Mouse (Mus musculus) kidney, postnatal 0 days (tissue): ENCODE measurements around the gene Themis2. TPM values are rescaled to one million over a fixed set of nuclear protein-coding genes. Genes with fewer than 3 reads are reported as not detected.

ENCODE experiments used
- ATAC-seq: fragments of 200-750 bp; cut with Nextera tagmentation; replicated peaks from 2 replicates; pipeline ENCODE4 v1.8.0; 2017; ENCODE audit warnings: low read depth, moderate number of reproducible peaks, moderate TSS enrichment, moderate library complexity; ENCODE audit not compliant: low FRiP score
- DNase-seq: peaks from one replicate; pipeline ENCODE4 v3.0.0-alpha.2; 2016; ENCODE audit warnings: low spot score
- H3K27ac ChIP-seq: fragments of 300-500 bp; sonication (generic); 2 replicates; pipeline ENCODE4 v1.5.1; 2014; ENCODE audit warnings: mild to moderate bottlenecking
- H3K27me3 ChIP-seq: fragments of 300-500 bp; sonication (generic); 2 replicates; pipeline ENCODE4 v1.6.1; 2014; ENCODE audit warnings: low read length, mixed read lengths; ENCODE audit not compliant: insufficient read depth
- H3K36me3 ChIP-seq: fragments of 300-500 bp; sonication (generic); 2 replicates; pipeline ENCODE4 v1.6.1; 2014; ENCODE audit warnings: low read length, mixed read lengths; ENCODE audit not compliant: insufficient read depth
- H3K4me1 ChIP-seq: fragments of 300-500 bp; sonication (generic); replicated peaks from 2 replicates; pipeline ENCODE4 v1.6.1; 2014; ENCODE audit warnings: antibody characterized with exemption, low read length, mixed read lengths; ENCODE audit not compliant: insufficient read depth
- H3K4me2 ChIP-seq: fragments of 300-500 bp; sonication (generic); 2 replicates; pipeline ENCODE4 v1.6.1; 2014; ENCODE audit warnings: mild to moderate bottlenecking, low read length, moderate library complexity, mixed read lengths
- H3K4me3 ChIP-seq: fragments of 300-500 bp; sonication (generic); replicated peaks from 2 replicates; pipeline ENCODE4 v1.5.1; 2014; ENCODE audit warnings: low read depth, low read length
- H3K9ac ChIP-seq: fragments of 300-500 bp; sonication (generic); 2 replicates; pipeline ENCODE4 v1.6.1; 2014; ENCODE audit warnings: low read depth, low read length
- H3K9me3 ChIP-seq: fragments of 300-500 bp; sonication (generic); replicated peaks from 2 replicates; pipeline ENCODE4 v1.6.1; 2016; ENCODE audit warnings: low read length, inconsistent platforms, mixed read lengths
- CTCF ChIP-seq: IDR thresholded peaks from 2 replicates; pipeline ENCODE4 v1.5.1; 2016; ENCODE audit warnings: antibody characterized with exemption, low read depth, mild to moderate bottlenecking, moderate library complexity
- WGBS: fragments of 180-500 bp; shearing (Covaris S2); extraction: QIAGEN DNeasy Blood & Tissue Kit; methylation state at CpG from one replicate; pipeline ENCODE4 v1.1.7; 2014; 5-methylcytosine and 5-hydroxymethylcytosine counted together
- polyA plus RNA-seq: library from polyadenylated mRNA; unstranded; fragments of >200 nt; fragmentation: Nextera tagmentation; extraction: Ambion mirVana; gene quantifications from 2 replicates; pipeline ENCODE4 v1.2.1, GENCODE M21; 2015

Themis2 gene
- polyA plus RNA-seq, 1 experiment from 2014 or later = 1.0 TPM

DNA sequence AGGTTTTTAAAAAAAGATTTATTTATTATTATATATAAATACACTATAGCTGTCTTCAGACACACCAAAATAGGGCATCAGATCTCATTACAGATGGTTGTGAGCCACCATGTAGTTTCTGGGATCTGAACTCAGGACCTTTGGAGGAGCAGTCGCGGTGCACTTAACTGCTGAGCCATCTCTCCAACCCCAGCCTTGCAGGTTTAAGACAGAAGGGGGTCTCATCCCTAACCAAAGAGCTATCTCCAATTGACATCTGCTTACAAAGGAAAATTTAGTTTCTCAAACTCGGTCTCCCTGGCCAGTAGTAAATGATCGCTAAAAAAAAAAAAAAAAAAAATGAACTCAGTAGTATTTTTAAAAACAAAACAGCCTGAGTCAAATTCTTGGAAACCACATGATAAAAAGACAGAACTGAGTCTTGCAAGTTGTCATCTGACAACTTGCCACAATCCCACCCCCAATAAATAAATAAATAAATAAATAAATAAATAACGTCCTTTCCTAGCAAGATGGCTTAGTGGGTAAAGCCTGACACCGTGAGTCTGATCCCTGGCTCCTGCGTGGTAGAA lies 10.5 kb upstream of the Themis2 start:
- no peaks in the 10 kb centered on the region for H3K9me3 ChIP-seq
- H3K4me2 ChIP-seq = no peak overlapping the region
- TF ChIP-seq CTCF = no peak
- DNase-seq = no peak
- no peaks in the 10 kb centered on the region for H3K4me1 ChIP-seq
- H3K4me3 ChIP-seq = no peak overlapping the region
- no peaks in the 10 kb centered on the region for H3K36me3 ChIP-seq
- no peak overlapping the region for H3K27ac ChIP-seq
- ATAC-seq = no peak
- 87% methylated on average over 7 of the region's 7 CpGs for WGBS
- no peak overlapping the region for H3K9ac ChIP-seq
- H3K27me3 ChIP-seq = no peaks in the 10 kb centered on the region

DNA sequence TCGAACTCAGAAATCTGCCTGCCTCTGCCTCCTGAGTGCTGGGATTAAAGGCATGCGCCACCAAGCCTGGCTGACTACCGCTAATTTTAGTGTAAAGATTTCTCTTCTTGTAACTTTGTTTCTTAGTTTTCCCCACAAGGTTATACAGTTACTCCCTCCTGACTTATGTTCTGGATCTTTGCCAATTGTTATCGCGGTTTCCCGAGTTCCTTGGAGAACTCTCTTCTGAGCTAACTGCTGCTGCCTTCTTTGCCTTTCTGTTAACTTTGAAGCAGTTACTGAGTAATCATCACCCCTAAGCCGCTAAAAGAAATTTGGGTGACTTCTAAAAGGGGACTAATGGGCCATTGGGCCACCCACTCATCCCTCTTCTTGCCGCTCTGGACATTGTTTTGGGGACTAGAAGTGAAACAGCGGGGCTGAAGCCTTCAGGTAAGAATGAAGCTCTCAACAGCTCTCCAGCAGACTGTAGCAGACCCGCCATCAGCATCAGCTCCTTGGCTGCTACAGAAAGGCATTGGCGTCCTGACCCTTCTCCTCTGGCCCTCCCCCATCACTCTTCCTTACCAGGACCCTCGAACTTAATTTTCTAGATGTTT lies 9.5 kb upstream of the Themis2 start:
- H3K4me2 ChIP-seq = no peak overlapping the region
- H3K36me3 ChIP-seq = no peaks in the 10 kb centered on the region
- H3K27me3 ChIP-seq = no peaks in the 10 kb centered on the region
- peak; percentile 33 for DNase-seq
- H3K4me3 ChIP-seq = no peak overlapping the region
- H3K9ac ChIP-seq = no peak overlapping the region
- no peaks in the 10 kb centered on the region for H3K4me1 ChIP-seq
- H3K27ac ChIP-seq = no peak overlapping the region
- TF ChIP-seq CTCF = no peak
- no peaks in the 10 kb centered on the region for H3K9me3 ChIP-seq
- no peak for ATAC-seq
- 79% methylated on average over 12 of the region's 12 CpGs for WGBS

DNA sequence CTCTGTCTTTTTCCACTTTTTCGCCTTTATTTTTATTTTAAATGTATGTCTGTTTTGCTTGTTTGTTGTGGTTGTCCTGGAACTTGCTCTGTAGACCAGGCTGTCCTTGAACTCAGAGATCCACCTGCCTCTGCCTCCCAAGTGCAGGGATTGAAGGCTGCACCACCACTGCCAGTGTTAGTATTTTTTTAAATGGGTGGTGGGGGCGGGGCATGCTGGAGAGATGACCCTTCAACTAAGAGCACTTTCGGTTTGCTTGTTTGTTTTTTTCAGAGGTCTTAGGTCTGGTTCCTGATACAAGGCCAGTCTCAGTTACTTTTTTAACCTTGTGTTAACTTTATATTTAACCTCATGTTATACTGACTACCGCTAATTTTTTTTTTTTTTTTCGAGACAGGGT lies 9.0 kb upstream of the Themis2 start:
- WGBS = 81% methylated on average over 5 of the region's 5 CpGs
- Histone ChIP-seq H3K36me3 (no peaks in the 10 kb centered on the region), H3K4me1 (no peaks in the 10 kb centered on the region), H3K9ac (no peak overlapping the region), H3K27me3 (no peaks in the 10 kb centered on the region), H3K27ac (no peak overlapping the region), H3K9me3 (no peaks in the 10 kb centered on the region), H3K4me2 (no peak overlapping the region), H3K4me3 (no peak overlapping the region)
- no peak for TF ChIP-seq CTCF
- ATAC-seq (no peak), DNase-seq (no peak)

DNA sequence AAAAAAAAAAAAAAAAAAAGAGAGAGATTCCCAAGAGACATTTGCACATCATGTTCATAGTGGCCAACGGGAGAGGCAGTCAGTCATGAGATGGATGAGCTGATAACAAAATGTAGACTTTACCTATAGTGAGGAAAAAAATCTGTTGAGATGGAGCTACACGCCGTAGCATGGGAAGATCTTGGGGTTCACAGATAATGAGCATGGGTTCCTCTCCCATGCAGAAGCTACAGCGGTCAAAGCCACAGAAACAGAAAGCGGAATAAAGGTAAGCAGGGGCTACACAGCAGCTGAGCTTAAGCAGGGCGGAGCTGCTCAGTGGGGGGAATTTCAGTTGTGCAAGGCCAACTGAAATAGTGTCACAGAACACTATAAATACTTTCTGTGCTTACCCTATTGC lies 8.1 kb upstream of the Themis2 start:
- TF ChIP-seq CTCF = no peak
- Histone ChIP-seq H3K27ac (no peak overlapping the region), H3K4me3 (no peak overlapping the region), H3K9ac (no peak overlapping the region), H3K9me3 (no peaks in the 10 kb centered on the region), H3K27me3 (no peaks in the 10 kb centered on the region), H3K4me2 (no peak overlapping the region), H3K36me3 (no peaks in the 10 kb centered on the region), H3K4me1 (no peaks in the 10 kb centered on the region)
- 89% methylated on average over 6 of the region's 6 CpGs for WGBS
- DNase-seq (no peak), ATAC-seq (no peak)

DNA sequence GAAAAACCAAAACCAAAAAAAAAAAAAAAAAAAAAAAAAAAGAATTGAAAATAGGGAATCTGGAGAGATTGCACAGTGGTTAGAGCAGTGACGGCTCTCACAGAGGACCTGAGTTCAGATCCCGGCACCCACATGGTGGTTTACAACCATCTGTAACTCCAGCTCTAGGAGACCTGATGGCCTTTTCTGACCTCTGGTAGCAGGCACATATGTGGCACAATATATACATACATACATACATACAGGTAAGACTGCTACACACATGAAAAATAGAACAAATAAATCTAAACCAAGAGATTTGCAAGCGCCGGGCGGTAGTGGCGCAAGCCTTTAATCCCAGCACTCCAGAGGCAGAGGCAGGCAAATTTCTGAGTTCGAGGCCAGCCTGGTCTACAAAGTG lies 7.7 kb upstream of the Themis2 start:
- H3K9me3 ChIP-seq = no peaks in the 10 kb centered on the region
- H3K4me1 ChIP-seq = no peaks in the 10 kb centered on the region
- no peak for TF ChIP-seq CTCF
- no peak overlapping the region for H3K4me3 ChIP-seq
- no peak overlapping the region for H3K4me2 ChIP-seq
- DNase-seq = no peak
- 96% methylated on average over 7 of the region's 7 CpGs for WGBS
- H3K36me3 ChIP-seq = no peaks in the 10 kb centered on the region
- no peaks in the 10 kb centered on the region for H3K27me3 ChIP-seq
- no peak overlapping the region for H3K27ac ChIP-seq
- H3K9ac ChIP-seq = no peak overlapping the region
- ATAC-seq = no peak

DNA sequence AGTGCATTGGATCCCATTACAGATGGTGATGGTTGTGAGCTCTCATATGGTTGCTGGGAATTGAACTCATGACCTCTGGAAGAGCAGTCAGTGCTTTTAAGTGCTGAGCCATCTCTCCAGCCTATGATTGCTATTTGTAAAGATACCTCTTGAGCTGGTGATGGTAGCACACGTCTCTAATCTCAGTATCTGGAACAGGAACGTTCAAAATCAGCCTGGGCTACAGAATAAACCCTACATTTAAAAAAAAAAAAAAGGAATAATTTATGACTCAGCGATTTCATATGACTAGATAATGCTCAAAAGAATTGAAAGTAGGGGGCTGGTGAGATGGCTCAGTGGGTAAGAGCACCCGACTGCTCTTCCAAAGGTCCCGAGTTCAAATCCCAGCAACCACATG lies 7.0 kb upstream of the Themis2 start:
- H3K4me1 ChIP-seq = no peaks in the 10 kb centered on the region
- no peak overlapping the region for H3K4me3 ChIP-seq
- H3K27me3 ChIP-seq = no peaks in the 10 kb centered on the region
- H3K36me3 ChIP-seq = no peaks in the 10 kb centered on the region
- DNase-seq = no peak
- no peak overlapping the region for H3K27ac ChIP-seq
- H3K4me2 ChIP-seq = no peak overlapping the region
- no peaks in the 10 kb centered on the region for H3K9me3 ChIP-seq
- H3K9ac ChIP-seq = no peak overlapping the region
- no peak for TF ChIP-seq CTCF
- 88% methylated on average over 5 of the region's 5 CpGs for WGBS
- ATAC-seq = no peak
